Mouse (Mus musculus) embryonic fibroblast, embryonic 13.5 days (primary cell): ENCODE measurements around the gene D2hgdh.

Experiments used
- CTCF ChIP-seq: IDR thresholded peaks from 2 replicates; pipeline ENCODE4 v1.5.1; 2011; ENCODE audit warnings: mild to moderate bottlenecking, control low read depth, low read length, moderate library complexity, borderline replicate concordance; ENCODE audit not compliant: insufficient read depth
- POLR2A ChIP-seq: IDR thresholded peaks from 2 replicates; pipeline ENCODE4 v1.6.1; 2011; ENCODE audit warnings: low read depth, mild to moderate bottlenecking, control low read depth, low read length, moderate library complexity

GRCm38 (mm10) chr1:93834671-93835150 is 10.0 kb downstream of the D2hgdh start:
- TF ChIP-seq CTCF (no peak), POLR2A (no peak)
